Mouse (Mus musculus): ENCODE measurements at regions not wholly inside any gene's neighbourhood (a gene's known extent, or its start where the extent isn't known, plus 50 kb on each side); places are given as distances from the start of the nearest gene placed in this dataset.

- DNase-seq (ENCODE audit: low spot score): no peak
These were observed 395.8 kb downstream of the Tshz3 start for GRCm38 (mm10) chr7:37093721-37094120.

- no peak for DNase-seq (ENCODE audit: low spot score)
These were observed 397.9 kb downstream of the Tshz3 start for GRCm38 (mm10) chr7:37095839-37096238.

GRCm38 (mm10) chr7:37096291-37096690, 398.4 kb downstream of the Tshz3 start:
- DNase-seq (ENCODE audit: low spot score): no peak

- peak; percentile 45 for DNase-seq (ENCODE audit: low spot score)
These were observed 401.0 kb downstream of the Tshz3 start for GRCm38 (mm10) chr7:37098950-37099349.

- no peak for DNase-seq (ENCODE audit: low spot score)
These were observed 406.8 kb downstream of the Tshz3 start for GRCm38 (mm10) chr7:37104671-37105070.

- no peak for DNase-seq (ENCODE audit: low spot score)
These were observed 413.2 kb downstream of the Tshz3 start for GRCm38 (mm10) chr7:37111071-37111470.

GRCm38 (mm10) chr7:37120776-37121175, 422.9 kb downstream of the Tshz3 start:
- no peak for DNase-seq (ENCODE audit: low spot score)

GRCm38 (mm10) chr7:37140191-37140590, 442.3 kb downstream of the Tshz3 start:
- no peak for DNase-seq (ENCODE audit: low spot score)

GRCm38 (mm10) chr7:37142780-37143179, 444.9 kb downstream of the Tshz3 start:
- DNase-seq (ENCODE audit: low spot score): no peak

- no peak for DNase-seq (ENCODE audit: low spot score)
These were observed 446.4 kb downstream of the Tshz3 start for GRCm38 (mm10) chr7:37144303-37144702.

GRCm38 (mm10) chr7:37149711-37150110, 451.8 kb downstream of the Tshz3 start:
- DNase-seq (ENCODE audit: low spot score): no peak

GRCm38 (mm10) chr7:37159801-37160200, 461.9 kb downstream of the Tshz3 start:
- DNase-seq (ENCODE audit: low spot score): no peak

GRCm38 (mm10) chr7:37168883-37169282, 471.0 kb downstream of the Tshz3 start:
- DNase-seq (ENCODE audit: low spot score): no peak

- no peak for DNase-seq (ENCODE audit: low spot score)
These were observed 477.8 kb downstream of the Tshz3 start for GRCm38 (mm10) chr7:37175746-37176145.

- no peak for DNase-seq (ENCODE audit: low spot score)
These were observed 480.3 kb downstream of the Tshz3 start for GRCm38 (mm10) chr7:37178256-37178655.

GRCm38 (mm10) chr7:37179907-37180306, 482.0 kb downstream of the Tshz3 start:
- no peak for DNase-seq (ENCODE audit: low spot score)

- no peak for DNase-seq (ENCODE audit: low spot score)
These were observed 482.5 kb downstream of the Tshz3 start for GRCm38 (mm10) chr7:37180416-37180815.

- DNase-seq (ENCODE audit: low spot score): no peak
These were observed 483.2 kb downstream of the Tshz3 start for GRCm38 (mm10) chr7:37181109-37181508.

- no peak for DNase-seq (ENCODE audit: low spot score)
These were observed 494.6 kb downstream of the Tshz3 start for GRCm38 (mm10) chr7:37192536-37192935.

GRCm38 (mm10) chr7:37204800-37205199, 506.9 kb downstream of the Tshz3 start:
- no peak for DNase-seq (ENCODE audit: low spot score)

GRCm38 (mm10) chr7:37208305-37208704, 510.4 kb downstream of the Tshz3 start:
- no peak for DNase-seq (ENCODE audit: low spot score)

- DNase-seq (ENCODE audit: low spot score): no peak
These were observed 515.8 kb downstream of the Tshz3 start for GRCm38 (mm10) chr7:37213751-37214181.

- no peak for DNase-seq (ENCODE audit: low spot score)
These were observed 517.6 kb downstream of the Tshz3 start for GRCm38 (mm10) chr7:37215498-37215897.

GRCm38 (mm10) chr7:37220476-37220875, 522.6 kb downstream of the Tshz3 start:
- DNase-seq (ENCODE audit: low spot score): no peak

- DNase-seq (ENCODE audit: low spot score): no peak
These were observed 528.5 kb downstream of the Tshz3 start for GRCm38 (mm10) chr7:37226423-37226822.

Data from c-Kit-positive CD71-positive TER-119-positive erythroid progenitor cells, embryonic 14.5 days (primary cell).